Mouse (Mus musculus): ENCODE data around the gene Ccdc24.

Gene Ccdc24

GRCm38 (mm10) chr4:117829260-117830123, 42.9 kb downstream of the Ccdc24 start:
- peak; percentile 64 to 84 for DNase-seq

GRCm38 (mm10) chr4:117828572-117829145, 43.7 kb downstream of the Ccdc24 start:
- DNase-seq, result no peak

- DNase-seq, result no peak
Observed at GRCm38 (mm10) chr4:117818032-117818431, 54.3 kb downstream of the Ccdc24 start.

GRCm38 (mm10) chr4:117816776-117817175, 55.6 kb downstream of the Ccdc24 start:
- no peak for DNase-seq

All from kidney, adult 8-10 months (tissue).